Mouse (Mus musculus): ENCODE measurements around the gene Amigo3. TPM values are rescaled to one million over a fixed set of nuclear protein-coding genes. Genes with fewer than 3 reads are reported as not detected.
"Not testable (repeated sequence)": the region's sequence is repeated elsewhere in the genome, so short reads cannot be mapped to it uniquely, and the experiment has no call there.

Gene Amigo3
- 1.7 and 1.9 TPM in 2 replicates for polyA plus RNA-seq (2014; fragmentation: Nextera tagmentation; extraction: Ambion mirVana)

GRCm38 (mm10) chr9:108052885-108053664 lies at the start of gene Amigo3:
Gene Amigo3 (plus strand): TSS chr9:108053159.
- Histone ChIP-seq H3K27ac (replicated peaks; ENCODE audit: low read depth, low read length) (no peak within 1 kb of the TSS), H3K27me3 (ENCODE audit: control insufficient read depth, insufficient read depth, low read length) (no peaks in the 10 kb centered on the region), H3K9me3 (ENCODE audit: control insufficient read depth, low read length) (no peaks in the 10 kb centered on the region), H3K4me3 (ENCODE audit: low read depth, low read length) (no peak within 1 kb of the TSS), H3K36me3 (ENCODE audit: control insufficient read depth, insufficient read depth, low read length) (peaks cover 17% of the 10 kb centered on the region), H3K9ac (ENCODE audit: low read length) (no peak within 1 kb of the TSS), H3K4me2 (ENCODE audit: low read depth, severe bottlenecking) (0 out of 2 replicates have a peak within 1 kb of the TSS, but pooled peaks have one; percentile 15), H3K4me1 (ENCODE audit: control insufficient read depth, insufficient read depth, low read length) (peaks cover 7% of the 10 kb centered on the region; the same call in 1 of the 2 replicates)
- DNase-seq (ENCODE audit: low spot score) (peak; percentile 98), ATAC-seq (ENCODE audit: insufficient number of reproducible peaks, low FRiP score, low TSS enrichment, low read depth) (peak; percentile 14; the same call in 1 of the 2 replicates)
- WGBS = 58% methylated on average over 20 of the region's 20 CpGs

GRCm38 (mm10) chr9:108003531-108003890 lies 49.4 kb upstream of the Amigo3 start:
- Histone ChIP-seq H3K36me3 (ENCODE audit: control insufficient read depth, insufficient read depth, low read length) (no peaks in the 10 kb centered on the region), H3K4me1 (ENCODE audit: control insufficient read depth, insufficient read depth, low read length) (peaks cover 7% of the 10 kb centered on the region; the same call in 1 of the 2 replicates), H3K9ac (ENCODE audit: low read length) (peak overlapping the region; percentile 85), H3K4me3 (ENCODE audit: low read depth, low read length) (peak overlapping the region; percentile 93), H3K9me3 (ENCODE audit: control insufficient read depth, low read length) (no peaks in the 10 kb centered on the region), H3K27me3 (ENCODE audit: control insufficient read depth, insufficient read depth, low read length) (no peaks in the 10 kb centered on the region), H3K4me2 (ENCODE audit: low read depth, severe bottlenecking) (peak overlapping the region; percentile 55), H3K27ac (replicated peaks; ENCODE audit: low read depth, low read length) (0 out of 2 replicates have a peak overlapping the region, but pooled peaks have one; percentile 32)
- no peak for DNase-seq (ENCODE audit: low spot score)
- 22% methylated on average over 8 of the region's 8 CpGs for WGBS
- ATAC-seq (ENCODE audit: insufficient number of reproducible peaks, low FRiP score, low TSS enrichment, low read depth) = no peak

DNA sequence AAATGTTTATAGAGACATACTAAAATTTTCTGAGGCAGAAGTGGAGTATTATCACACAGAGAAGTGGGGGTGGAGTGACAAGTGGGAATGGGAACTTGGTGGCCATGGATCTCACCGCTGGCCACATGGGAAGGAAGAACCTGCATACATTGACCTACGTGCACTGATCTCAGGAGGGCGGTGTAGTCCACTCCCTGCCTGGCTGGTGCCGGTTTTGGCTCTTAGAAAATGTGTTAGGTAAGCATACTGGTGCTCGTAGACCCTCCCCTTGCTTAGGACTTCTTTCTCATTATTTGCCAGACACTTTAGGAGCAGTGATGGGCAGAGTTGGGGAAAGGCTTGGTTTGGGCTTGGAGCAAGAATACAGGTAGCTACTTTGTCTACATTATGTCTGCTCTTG lies 44.9 kb upstream of the Amigo3 start:
- H3K4me2 ChIP-seq (ENCODE audit: low read depth, severe bottlenecking) = no peak overlapping the region
- H3K27me3 ChIP-seq (ENCODE audit: control insufficient read depth, insufficient read depth, low read length) = no peaks in the 10 kb centered on the region
- whole genome bisulfite sequencing = 92% methylated on average over 5 of the region's 5 CpGs
- no peak for DNase-seq (ENCODE audit: low spot score)
- H3K4me1 ChIP-seq (ENCODE audit: control insufficient read depth, insufficient read depth, low read length) = peaks cover 7% of the 10 kb centered on the region; the same call in 1 of the 2 replicates
- H3K4me3 ChIP-seq (ENCODE audit: low read depth, low read length) = no peak overlapping the region
- no peaks in the 10 kb centered on the region for H3K9me3 ChIP-seq (ENCODE audit: control insufficient read depth, low read length)
- no peak for ATAC-seq (ENCODE audit: insufficient number of reproducible peaks, low FRiP score, low TSS enrichment, low read depth)
- H3K9ac ChIP-seq (ENCODE audit: low read length) = no peak overlapping the region
- H3K27ac ChIP-seq (replicated peaks; ENCODE audit: low read depth, low read length) = no peak overlapping the region
- no peaks in the 10 kb centered on the region; the same call in 1 of the 2 replicates for H3K36me3 ChIP-seq (ENCODE audit: control insufficient read depth, insufficient read depth, low read length)

DNA sequence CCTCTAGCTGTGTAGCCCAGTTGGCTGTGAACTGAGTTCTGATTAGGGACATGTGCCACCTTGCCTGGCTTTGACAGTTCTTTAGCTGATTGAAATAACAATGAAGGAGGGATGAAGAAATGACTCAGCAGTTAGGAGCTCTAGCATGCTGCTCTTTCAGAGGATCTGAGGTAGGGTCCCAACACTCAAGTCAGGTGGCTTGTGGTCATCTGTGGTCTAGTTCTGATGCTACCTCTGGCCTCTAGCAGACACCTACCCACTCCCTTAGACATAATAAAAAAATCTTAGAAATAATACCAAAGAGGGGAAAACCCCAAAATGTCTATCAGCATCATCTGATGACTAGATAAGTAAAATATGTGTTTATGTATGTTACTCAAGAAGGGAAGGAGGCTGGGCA lies 42.6 kb upstream of the Amigo3 start:
- no peak overlapping the region for H3K9ac ChIP-seq (ENCODE audit: low read length)
- H3K4me2 ChIP-seq (ENCODE audit: low read depth, severe bottlenecking) = no peak overlapping the region
- ATAC-seq (ENCODE audit: insufficient number of reproducible peaks, low FRiP score, low TSS enrichment, low read depth) (no peak), DNase-seq (ENCODE audit: low spot score) (no peak)
- H3K9me3 ChIP-seq (ENCODE audit: control insufficient read depth, low read length) = no peaks in the 10 kb centered on the region
- no peaks in the 10 kb centered on the region; the same call in 1 of the 2 replicates for H3K36me3 ChIP-seq (ENCODE audit: control insufficient read depth, insufficient read depth, low read length)
- H3K4me3 ChIP-seq (ENCODE audit: low read depth, low read length) = no peak overlapping the region
- no peaks in the 10 kb centered on the region for H3K4me1 ChIP-seq (ENCODE audit: control insufficient read depth, insufficient read depth, low read length)
- H3K27ac ChIP-seq (replicated peaks; ENCODE audit: low read depth, low read length) = no peak overlapping the region
- no peaks in the 10 kb centered on the region for H3K27me3 ChIP-seq (ENCODE audit: control insufficient read depth, insufficient read depth, low read length)

DNA sequence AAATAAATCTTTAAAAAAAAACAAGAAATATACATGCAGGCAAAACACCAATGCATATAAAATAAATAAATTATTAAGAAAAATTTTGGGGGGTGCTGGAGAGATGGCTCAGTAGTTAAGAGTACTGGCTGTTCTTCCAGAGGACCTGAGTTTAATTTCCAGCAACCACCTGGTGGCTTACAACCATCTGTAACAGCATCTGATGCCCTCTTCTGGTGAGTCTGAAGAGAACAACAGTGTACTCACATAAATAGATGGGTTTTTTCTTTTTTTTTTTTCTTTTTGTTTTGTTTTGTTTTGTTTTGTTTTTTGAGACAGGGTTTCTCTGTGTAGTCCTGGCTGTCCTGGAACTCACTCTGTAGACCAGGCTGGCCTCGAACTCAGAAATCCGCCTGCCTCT lies 39.4 kb upstream of the Amigo3 start:
- H3K36me3 ChIP-seq (ENCODE audit: control insufficient read depth, insufficient read depth, low read length); H3K9me3 ChIP-seq (ENCODE audit: control insufficient read depth, low read length); DNase-seq (ENCODE audit: low spot score); H3K4me1 ChIP-seq (ENCODE audit: control insufficient read depth, insufficient read depth, low read length); H3K9ac ChIP-seq (ENCODE audit: low read length); ATAC-seq (ENCODE audit: insufficient number of reproducible peaks, low FRiP score, low TSS enrichment, low read depth); H3K27ac ChIP-seq (replicated peaks; ENCODE audit: low read depth, low read length); H3K4me3 ChIP-seq (ENCODE audit: low read depth, low read length); H3K4me2 ChIP-seq (ENCODE audit: low read depth, severe bottlenecking); H3K27me3 ChIP-seq (ENCODE audit: control insufficient read depth, insufficient read depth, low read length): not testable (repeated sequence)
- 100% methylated on average over 2 of the region's 2 CpGs for WGBS

DNA sequence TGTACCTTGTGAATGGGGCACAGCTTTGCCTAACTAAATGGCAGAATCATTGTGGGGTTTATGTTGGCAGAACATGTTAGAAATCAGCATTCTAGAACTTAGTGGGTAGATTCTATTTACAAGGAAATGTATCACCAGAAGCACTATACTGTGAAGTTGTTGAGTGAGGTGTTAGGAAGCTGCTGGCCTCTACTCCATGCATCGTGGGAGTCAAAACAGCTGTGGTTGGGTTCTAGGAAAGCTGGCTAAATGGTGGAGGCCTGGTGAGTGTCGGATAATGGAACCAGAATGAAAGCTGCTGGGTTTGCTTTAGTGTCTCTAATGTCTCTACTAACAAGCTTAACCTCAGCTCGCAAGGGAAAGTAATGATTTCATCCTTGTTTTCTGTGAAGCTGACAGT lies 35.8 kb upstream of the Amigo3 start:
- Histone ChIP-seq H3K4me3 (ENCODE audit: low read depth, low read length) (no peak overlapping the region), H3K27me3 (ENCODE audit: control insufficient read depth, insufficient read depth, low read length) (no peaks in the 10 kb centered on the region), H3K4me1 (ENCODE audit: control insufficient read depth, insufficient read depth, low read length) (no peaks in the 10 kb centered on the region), H3K9ac (ENCODE audit: low read length) (no peak overlapping the region), H3K36me3 (ENCODE audit: control insufficient read depth, insufficient read depth, low read length) (no peaks in the 10 kb centered on the region; the same call in 1 of the 2 replicates), H3K27ac (replicated peaks; ENCODE audit: low read depth, low read length) (no peak overlapping the region), H3K4me2 (ENCODE audit: low read depth, severe bottlenecking) (no peak overlapping the region), H3K9me3 (ENCODE audit: control insufficient read depth, low read length) (no peaks in the 10 kb centered on the region)
- ATAC-seq (ENCODE audit: insufficient number of reproducible peaks, low FRiP score, low TSS enrichment, low read depth) (no peak), DNase-seq (ENCODE audit: low spot score) (no peak)
- WGBS = 85% methylated on average over 3 of the region's 3 CpGs

DNA sequence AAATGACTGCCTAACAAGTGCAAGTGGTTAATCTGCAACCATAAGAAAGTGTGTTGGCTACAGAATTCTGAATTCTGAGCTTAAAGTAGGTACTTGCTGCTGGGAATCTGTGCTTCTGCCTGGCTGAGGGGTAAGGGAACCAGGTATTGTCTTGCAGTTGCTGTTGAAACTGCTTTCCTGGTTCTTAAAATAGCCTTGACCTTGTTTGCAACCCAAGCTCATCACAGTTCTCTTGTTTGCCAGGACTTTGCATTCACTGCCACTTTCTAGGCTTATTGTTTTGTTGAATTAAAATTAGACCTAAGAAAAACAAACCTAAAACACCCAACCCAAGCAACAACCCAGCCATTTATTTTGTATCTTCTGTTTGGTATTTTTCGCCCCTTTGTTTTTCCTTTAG lies 32.2 kb upstream of the Amigo3 start:
- ATAC-seq (ENCODE audit: insufficient number of reproducible peaks, low FRiP score, low TSS enrichment, low read depth) = no peak
- H3K27ac ChIP-seq (replicated peaks; ENCODE audit: low read depth, low read length) = no peak overlapping the region
- no peaks in the 10 kb centered on the region for H3K27me3 ChIP-seq (ENCODE audit: control insufficient read depth, insufficient read depth, low read length)
- WGBS = 96% methylated on average over 1 of the region's 1 CpGs
- H3K36me3 ChIP-seq (ENCODE audit: control insufficient read depth, insufficient read depth, low read length) = peaks cover 8% of the 10 kb centered on the region
- no peak overlapping the region for H3K9ac ChIP-seq (ENCODE audit: low read length)
- H3K4me2 ChIP-seq (ENCODE audit: low read depth, severe bottlenecking) = no peak overlapping the region
- no peak overlapping the region for H3K4me3 ChIP-seq (ENCODE audit: low read depth, low read length)
- H3K9me3 ChIP-seq (ENCODE audit: control insufficient read depth, low read length) = no peaks in the 10 kb centered on the region
- no peaks in the 10 kb centered on the region for H3K4me1 ChIP-seq (ENCODE audit: control insufficient read depth, insufficient read depth, low read length)
- DNase-seq (ENCODE audit: low spot score) = no peak

- H3K4me3 ChIP-seq (ENCODE audit: low read depth, low read length) = no peak overlapping the region
- peaks cover 20% of the 10 kb centered on the region for H3K36me3 ChIP-seq (ENCODE audit: control insufficient read depth, insufficient read depth, low read length)
- H3K4me1 ChIP-seq (ENCODE audit: control insufficient read depth, insufficient read depth, low read length) = no peaks in the 10 kb centered on the region
- H3K9me3 ChIP-seq (ENCODE audit: control insufficient read depth, low read length) = no peaks in the 10 kb centered on the region
- no peaks in the 10 kb centered on the region for H3K27me3 ChIP-seq (ENCODE audit: control insufficient read depth, insufficient read depth, low read length)
- WGBS = 93% methylated on average over 3 of the region's 3 CpGs
- DNase-seq (ENCODE audit: low spot score) = no peak
- no peak overlapping the region for H3K9ac ChIP-seq (ENCODE audit: low read length)
- H3K27ac ChIP-seq (replicated peaks; ENCODE audit: low read depth, low read length) = no peak overlapping the region
- ATAC-seq (ENCODE audit: insufficient number of reproducible peaks, low FRiP score, low TSS enrichment, low read depth) = no peak
- H3K4me2 ChIP-seq (ENCODE audit: low read depth, severe bottlenecking) = no peak overlapping the region
Observed at GRCm38 (mm10) chr9:108023216-108023615, 29.7 kb upstream of the Amigo3 start.

All from limb, embryonic 11.5 days (tissue).